Mouse (Mus musculus): Measurements from ENCODE around the gene Iqcd.

Gene Iqcd

GRCm38 (mm10) chr5:120588569-120589094, at the start of gene Iqcd, which contains the start of gene Tpcn1:
Gene Iqcd, plus strand, starts transcription at chr5:120589016.
Gene Tpcn1, minus strand, starts transcription at chr5:120588673.
- in situ Hi-C loops (cut with MboI, MseI) = no loop called here

DNA sequence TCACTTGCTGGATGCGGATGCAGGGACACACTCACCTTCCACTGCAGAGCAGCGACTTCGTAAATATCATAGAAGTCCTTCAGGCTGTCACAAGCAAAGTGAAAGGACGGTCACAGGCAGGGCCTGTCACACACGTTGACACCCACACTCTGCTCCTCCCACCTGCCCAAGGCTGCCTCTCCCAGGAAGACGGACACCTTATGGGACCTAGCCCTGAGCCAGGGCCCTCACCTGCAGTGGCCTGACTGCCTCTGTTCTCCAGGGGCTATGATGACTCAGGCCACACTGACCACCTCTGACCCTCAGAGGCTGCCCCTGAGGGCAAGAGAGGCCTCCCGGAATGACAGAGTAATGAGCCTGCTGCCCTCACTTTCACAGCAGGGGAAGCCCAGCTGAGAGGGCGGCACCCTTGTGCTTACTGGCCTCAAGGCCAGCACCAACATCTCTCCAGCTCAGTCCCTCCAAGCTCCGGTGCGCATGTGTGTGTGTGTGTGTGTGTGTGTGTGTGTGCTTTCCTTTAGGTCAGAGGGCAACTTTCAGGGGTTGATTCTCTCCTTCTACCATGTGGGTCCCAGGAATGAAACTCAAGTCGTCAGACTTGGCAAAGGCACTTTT, 40.5 kb upstream of the Iqcd start:
- in situ Hi-C loops (cut with MboI, MseI) = no loop called here

DNA sequence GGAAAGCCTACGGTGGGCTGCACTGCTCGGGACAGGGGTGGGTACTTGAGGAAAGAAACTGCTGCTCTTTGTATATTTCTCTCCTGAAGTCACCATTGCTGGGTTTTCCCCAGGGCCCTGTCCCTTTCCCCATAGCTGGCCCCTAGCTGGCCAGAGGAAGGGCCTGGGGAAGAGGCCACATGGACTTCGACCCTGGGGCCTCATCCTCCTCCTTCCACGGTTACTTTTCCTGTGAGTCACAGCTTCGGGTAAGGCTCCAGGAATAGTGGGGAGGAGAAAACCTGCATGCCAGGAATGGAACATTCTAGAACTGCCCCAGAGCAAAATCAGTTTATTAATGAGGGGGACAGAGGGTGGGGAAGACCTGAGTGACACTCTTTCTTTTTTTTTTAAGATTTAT, 38.7 kb upstream of the Iqcd start:
- in situ Hi-C loops (cut with MboI, MseI) = no loop called here

DNA sequence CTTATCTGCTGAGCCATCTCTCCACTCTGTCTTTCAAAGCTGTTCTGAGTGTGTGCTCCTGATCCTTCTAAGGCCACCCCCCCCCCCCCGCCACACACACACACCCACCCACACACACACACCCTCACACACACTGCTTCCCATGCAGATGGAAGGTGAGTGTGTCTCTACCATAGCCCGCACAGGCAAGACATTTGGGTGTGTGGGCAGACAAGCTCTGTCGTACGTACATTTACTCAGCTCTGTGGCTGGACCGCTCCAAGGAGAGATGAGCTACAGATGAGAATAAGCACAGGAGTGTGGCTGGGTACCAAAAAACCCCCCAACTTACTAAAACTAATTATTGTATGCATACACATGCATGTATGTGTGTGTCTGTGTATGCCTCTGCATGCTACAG, 38.1 kb upstream of the Iqcd start:
- in situ Hi-C loops (cut with MboI, MseI) = no loop called here

- in situ Hi-C loops (cut with MboI, MseI) = no loop called here
Measured at GRCm38 (mm10) chr5:120555871-120556270, 32.9 kb upstream of the Iqcd start.

DNA sequence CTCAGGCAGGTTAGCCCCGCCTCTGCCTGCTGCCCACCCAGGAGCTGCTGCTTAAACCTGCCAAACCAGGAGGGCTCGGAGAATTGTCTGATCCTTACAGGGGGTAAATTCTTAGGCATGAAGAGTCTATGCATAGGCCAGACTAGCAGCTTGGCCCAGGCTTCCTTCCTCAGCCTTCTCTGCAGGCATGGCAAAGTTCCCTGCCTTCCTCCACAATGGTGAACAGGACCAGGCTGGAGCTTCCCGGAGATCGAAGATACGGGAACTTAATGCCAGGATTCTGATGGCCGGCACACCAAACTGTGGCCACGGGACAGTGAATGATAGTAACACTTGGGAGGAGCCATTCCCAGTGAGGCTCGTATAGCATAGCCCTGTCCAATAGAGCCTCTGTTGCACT, 30.8 kb upstream of the Iqcd start:
- in situ Hi-C loops (cut with MboI, MseI) = no loop called here

- in situ Hi-C loops (cut with MboI, MseI) = no loop called here
Measured at GRCm38 (mm10) chr5:120558762-120559161, 30.1 kb upstream of the Iqcd start.

- in situ Hi-C loops (cut with MboI, MseI) = no loop called here
Measured at GRCm38 (mm10) chr5:120560129-120560615, 28.6 kb upstream of the Iqcd start.

DNA sequence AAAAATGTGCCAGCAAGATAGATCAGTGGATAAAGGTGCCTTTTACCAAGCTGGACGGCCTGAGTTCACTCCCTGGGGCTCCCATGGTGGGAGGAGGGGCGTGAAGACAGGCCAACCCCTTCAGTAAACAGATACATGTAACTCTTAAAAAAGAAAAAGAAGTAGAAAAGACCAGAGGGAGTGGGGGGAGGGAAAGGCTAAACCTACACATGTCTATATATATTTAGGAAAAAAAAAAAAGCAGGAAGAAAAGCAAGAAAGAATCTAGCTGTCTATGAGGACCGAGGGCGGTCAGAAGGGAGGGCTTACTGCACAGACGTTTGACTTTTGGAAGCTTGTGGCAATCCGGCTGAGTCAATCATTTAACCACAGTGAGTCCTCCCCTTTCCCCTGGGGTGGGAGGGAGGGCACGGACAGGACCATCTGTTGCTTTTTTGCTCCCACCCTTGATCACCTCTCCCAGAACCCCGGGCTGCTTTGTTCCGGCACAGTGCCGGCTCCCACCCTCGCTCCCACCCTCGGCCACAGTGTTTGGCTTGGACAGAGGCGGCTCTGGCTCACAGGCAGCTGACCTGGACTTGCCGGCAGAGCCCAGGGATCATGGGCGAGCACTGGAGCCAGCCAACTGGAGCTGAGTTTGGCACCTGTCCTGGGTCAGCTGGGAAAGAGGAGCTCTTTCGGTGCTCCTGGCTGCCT, 28.1 kb upstream of the Iqcd start:
- in situ Hi-C loops (cut with MboI, MseI) = no loop called here

DNA sequence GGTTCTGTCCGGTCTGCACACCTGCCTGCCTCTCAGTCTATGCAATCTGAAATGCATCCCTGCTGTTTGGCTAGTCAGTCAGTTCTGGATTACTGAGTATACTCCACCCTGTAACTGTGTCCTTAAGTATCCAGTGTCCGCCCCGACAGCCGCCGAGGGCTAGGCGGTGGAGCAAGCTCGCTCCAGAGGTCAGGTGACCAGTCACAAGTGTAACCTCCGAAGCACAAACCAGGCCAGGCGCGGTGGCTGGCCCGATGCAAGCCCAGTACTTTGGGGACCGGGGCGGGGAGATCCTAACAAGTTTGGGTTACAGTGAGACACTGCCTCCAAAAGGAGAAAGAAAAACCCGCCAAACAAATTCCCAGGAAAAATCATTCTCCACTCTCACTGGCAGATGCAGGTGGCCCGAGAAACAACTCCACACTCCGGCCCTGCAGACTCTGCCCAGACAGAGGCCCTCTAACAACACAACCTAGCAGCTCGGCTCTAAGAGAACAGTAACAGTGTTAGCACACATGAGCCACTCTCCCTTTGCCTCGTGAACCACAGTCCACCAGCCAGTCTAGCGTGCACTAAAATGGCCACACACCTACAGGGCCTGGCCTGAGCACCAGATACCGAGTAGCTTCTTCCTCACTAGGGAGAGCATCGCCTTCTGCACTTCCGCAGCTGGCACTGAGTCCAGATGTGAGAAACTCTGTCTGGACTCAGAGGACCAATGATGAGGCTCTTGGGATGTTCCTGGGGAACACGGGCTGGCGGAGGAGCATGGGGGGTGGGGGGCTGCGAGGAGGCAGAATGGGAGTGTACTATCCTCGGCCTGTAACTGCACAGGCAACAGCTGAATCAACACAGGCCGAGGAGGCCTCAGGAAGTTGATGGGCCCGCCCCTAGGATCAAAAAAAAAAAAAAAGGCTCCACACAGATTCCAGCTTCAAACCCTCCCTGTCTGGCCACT, 25.6 kb upstream of the Iqcd start:
- in situ Hi-C loops (cut with MboI, MseI) = no loop called here

DNA sequence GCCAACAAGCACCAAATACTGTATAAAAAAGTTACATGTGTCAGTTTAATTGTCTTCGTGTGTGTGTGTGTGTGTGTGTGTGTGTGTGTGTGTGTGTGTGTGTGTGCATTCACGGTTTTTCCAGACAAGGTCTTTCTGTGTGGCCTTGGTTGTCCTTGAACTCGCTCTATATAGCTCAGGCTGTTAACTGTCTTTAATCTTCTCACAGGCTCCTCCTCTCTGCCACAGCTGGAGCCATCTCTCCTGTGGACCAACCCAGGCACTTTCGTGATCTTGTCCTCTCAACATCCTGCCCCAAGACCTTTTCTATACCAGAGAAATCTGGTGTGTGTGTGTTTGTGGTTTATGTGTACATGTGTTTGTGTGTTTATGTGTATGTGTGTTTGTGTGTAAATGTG, 24.9 kb upstream of the Iqcd start:
- in situ Hi-C loops (cut with MboI, MseI) = no loop called here

DNA sequence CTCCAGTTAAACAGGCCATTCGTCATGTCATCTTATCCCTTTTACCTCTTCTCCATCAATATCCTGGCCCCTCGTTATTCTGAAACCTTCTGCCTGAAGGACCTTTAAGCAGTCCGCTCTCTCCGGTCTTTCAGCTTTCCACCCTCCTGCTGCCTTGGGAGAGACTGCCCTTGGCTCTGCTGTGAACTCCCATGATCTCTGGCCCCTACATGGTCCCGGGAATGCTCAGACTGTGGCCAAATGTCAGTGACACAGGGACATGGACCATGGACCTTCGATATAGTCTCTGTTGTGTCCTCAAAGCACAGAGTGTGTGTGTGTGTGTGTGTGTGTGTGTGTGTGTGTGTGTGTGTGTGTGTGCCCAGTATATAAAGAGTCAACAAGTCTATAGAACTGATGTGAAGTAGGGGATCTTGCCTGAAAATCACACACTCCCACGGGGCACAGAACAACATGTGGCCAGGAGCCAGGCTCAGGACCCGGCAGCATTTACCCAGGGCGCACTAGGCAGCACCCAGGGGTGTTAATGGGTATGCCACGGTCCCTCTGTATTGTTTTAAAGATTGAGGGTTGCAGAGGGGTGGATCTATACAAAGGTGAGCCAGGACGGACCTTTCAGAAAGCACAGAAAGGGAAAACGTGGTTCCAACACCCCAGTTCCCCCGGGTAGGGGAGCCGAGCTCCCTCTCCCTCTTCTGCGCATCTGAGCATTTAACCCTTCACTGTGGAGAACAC, 23.5 kb upstream of the Iqcd start:
- in situ Hi-C loops (cut with MboI, MseI) = no loop called here

DNA sequence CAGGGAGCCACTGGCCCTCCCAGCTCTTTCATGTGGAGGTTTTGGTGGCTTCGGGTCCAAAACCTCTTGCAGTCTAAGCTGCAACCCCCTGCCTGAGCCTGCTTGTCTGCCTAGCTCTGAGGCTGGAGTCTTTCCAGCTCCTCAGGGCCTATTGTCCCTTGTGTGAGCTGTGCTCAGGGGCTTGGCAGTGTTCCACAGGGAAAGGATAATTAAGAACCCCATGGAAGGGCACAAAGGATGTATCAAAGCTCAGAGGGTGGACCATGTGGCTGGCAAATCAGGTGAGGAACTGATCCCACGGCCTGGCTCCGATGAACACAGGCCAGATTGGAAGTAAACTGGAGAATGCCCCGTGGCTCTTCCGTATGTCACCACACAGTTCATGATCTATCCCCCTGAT, 22.7 kb upstream of the Iqcd start:
- in situ Hi-C loops (cut with MboI, MseI) = no loop called here

DNA sequence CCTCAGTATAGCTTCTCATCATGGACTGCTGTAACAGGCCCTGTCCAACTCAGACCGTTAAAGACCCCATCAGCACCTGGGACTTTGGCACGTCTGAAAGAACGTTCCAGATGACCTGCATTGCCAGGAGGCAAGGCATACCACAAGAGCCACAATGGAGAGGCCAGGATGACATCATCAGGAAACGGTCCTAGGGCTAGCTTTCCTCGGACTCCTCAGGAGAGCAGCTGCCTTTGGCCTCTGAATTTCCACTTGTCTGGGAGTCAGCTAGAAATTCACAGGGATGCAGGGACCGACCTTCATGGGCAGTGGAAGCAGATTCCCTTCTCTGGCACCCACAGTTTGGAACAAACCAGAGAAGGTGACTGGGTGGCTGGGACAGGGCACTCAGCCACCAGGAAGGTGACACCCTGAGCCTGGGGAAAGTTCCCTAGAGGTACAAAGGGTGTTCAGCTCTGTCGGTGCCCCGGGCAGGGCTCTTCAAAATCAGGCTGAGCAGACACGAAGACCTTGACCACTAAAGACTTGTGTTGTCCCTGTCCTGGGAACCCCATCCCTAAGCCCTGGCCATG, 22.0 kb upstream of the Iqcd start:
- in situ Hi-C loops (cut with MboI, MseI) = no loop called here

GRCm38 (mm10) chr5:120567253-120567701, 21.5 kb upstream of the Iqcd start:
- in situ Hi-C loops (cut with MboI, MseI) = no loop called here

DNA sequence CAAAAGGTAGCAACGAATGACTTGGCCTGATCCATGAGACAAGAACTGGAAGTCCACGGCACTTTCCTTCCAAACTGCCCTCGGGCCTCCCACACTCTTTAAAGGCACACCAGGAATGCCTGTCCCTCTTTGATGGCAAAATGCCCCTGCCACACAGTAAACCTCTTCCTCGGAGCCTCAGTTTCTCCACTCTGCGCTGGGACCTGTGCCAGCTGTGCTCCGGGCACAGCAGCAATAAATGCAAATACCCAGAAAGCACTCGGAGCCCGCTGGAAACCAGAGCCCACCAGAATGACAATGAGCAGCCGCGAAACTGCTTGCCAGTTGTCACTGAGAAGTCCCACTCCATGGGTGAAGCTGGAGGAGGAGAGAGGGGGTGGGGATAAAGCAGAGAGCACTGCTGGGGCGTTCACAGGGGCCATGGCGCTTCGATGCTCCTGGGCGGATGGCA, 21.0 kb upstream of the Iqcd start:
- in situ Hi-C loops (cut with MboI, MseI) = no loop called here

DNA sequence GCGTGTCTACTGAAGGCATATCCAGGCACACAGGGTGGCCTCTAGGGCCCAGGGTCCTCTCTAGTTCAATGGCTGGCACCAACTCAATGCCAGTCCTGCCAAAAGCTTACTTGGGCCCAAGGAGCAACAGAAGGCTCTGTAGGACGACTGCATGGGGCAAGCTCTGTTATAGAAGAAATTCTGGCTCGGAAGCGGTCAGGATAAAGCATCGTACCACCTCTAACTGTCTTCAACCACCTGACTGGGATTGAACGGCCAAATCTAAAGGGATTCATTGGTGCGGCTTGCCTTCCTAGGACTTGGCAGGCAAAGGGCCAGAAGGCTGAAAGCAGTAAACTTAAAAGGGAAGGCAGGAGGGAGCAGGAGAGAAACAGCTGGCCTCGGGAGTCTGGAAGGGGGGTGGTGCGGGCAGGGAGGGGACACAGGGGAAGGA, 20.5 kb upstream of the Iqcd start:
- in situ Hi-C loops (cut with MboI, MseI) = no loop called here

DNA sequence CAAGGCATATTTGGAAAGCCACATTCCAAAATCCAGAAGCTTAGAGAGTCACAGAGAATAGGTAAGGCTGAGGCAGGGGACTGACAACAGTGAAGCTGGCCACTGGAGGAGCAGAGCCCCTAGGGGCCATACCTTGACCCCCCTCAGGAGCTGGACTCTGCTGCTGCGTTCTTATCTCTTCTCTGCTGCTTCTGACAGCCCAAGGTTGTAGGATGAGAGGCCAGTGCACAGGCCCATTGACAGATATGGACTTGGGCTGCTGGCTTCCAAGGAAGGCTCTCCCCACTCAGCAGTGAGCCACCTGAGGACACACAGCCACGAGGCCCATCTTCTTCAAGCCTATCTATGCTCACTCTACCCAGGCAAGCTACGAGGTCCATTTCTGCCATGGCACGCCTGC, 19.9 kb upstream of the Iqcd start:
- in situ Hi-C loops (cut with MboI, MseI) = no loop called here

- in situ Hi-C loops (cut with MboI, MseI) = no loop called here
Measured at GRCm38 (mm10) chr5:120569791-120570190, 19.0 kb upstream of the Iqcd start.

- in situ Hi-C loops (cut with MboI, MseI) = no loop called here
Measured at GRCm38 (mm10) chr5:120570289-120570897, 18.4 kb upstream of the Iqcd start.
